Mouse (Mus musculus): Measurements from ENCODE around the gene Trnau1ap. TPM values are rescaled to one million over a fixed set of nuclear protein-coding genes. Genes with fewer than 3 reads are reported as not detected.
"Not testable (repeated sequence)": the region's sequence is repeated elsewhere in the genome, so short reads cannot be mapped to it uniquely, and the experiment has no call there.

Trnau1ap gene
- polyA plus RNA-seq, 1 experiment from 2014 or later: 71.8 TPM

DNA sequence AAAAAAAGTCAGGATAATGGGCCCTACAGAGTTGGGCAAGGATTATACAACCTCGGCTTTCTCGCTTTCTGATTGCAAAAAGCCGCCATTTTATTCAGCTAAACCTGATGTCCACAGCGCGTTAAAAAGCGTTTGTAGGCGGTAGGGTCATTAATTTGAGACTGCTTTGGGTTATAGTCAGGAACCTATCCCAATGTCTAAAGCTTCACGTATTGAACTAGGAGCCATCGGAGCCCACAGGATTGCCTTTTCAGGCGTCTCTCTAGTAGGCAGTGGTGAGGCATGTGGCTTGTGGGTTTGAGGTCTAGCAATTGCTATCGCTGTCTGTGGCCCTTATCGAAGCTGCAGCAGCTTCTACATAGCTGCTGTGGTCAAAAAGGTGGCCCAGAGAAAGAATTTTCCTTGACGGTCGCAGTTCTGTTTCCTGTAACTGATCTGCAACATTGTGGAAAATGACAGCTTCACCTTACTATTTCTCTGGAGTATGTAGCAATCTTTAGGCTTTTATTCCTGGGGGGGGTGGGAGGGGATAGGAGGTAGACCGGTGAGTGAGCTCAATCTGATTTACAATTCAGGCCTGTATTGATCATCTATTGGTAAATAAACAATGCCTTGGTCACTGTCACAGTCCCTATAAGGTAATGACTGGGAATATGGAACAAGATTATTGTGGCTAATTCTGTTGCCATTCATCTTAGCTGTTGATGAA lies 20.0 kb downstream of the Trnau1ap start:
- H3K9me3 ChIP-seq (ENCODE audit: low read depth, low read length): no peaks in the 10 kb centered on the region
- WGBS: under 1% methylated on average over 15 of the region's 15 CpGs
- H3K4me1 ChIP-seq (ENCODE audit: insufficient read depth): no peaks in the 10 kb centered on the region
- DNase-seq (peak; percentile 53), ATAC-seq (ENCODE audit: insufficient read depth) (no peak)
- peak overlapping the region; percentile 83 for H3K4me2 ChIP-seq
- H3K27me3 ChIP-seq (ENCODE audit: insufficient read depth, low read length): no peaks in the 10 kb centered on the region
- H3K9ac ChIP-seq: peak overlapping the region; percentile 92
- peaks cover 46% of the 10 kb centered on the region for H3K36me3 ChIP-seq (ENCODE audit: insufficient read depth)
- peak overlapping the region; percentile 93 for H3K27ac ChIP-seq (ENCODE audit: low read depth)
- TF ChIP-seq CTCF (IDR thresholded peaks at IDR 0.05; ENCODE audit: low read depth): no peak
- peak overlapping the region; percentile 73 for H3K4me3 ChIP-seq (ENCODE audit: low read depth, low read length)

DNA sequence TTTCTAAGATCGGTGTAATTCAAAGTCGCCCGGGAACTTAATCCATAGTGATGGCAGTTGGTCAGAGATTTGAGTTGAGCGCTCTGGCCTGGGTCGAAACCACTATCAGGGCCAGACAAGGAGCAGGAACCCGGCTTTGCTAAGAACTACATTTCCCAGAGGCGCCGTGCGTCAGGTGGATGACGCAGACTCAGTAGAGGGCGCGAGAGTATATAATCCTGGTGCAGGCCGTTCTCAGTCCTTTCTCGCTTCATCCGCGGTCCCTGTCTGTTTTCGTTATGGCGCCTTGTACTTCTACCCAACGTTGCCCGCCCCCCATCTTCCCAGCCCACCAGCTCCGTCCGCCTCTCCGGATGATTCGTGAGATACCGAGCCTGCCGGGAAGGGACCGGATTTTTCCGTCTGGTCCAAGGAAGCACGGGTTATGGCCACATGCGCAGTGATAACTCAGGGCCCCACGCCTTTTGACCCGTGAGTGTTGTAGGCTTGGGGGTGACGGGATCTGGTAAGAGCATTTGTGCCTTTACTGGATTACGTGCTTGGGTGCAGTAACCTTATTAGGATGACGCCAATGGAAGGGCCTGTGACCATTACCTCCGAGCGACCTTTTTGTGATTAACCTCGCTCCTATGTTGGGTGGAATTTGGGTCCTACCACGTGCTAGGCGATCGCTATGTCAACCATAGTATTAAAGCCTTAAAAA lies 20.8 kb downstream of the Trnau1ap start:
- Histone ChIP-seq H3K9me3 (ENCODE audit: low read depth, low read length) (no peaks in the 10 kb centered on the region), H3K4me2 (peak overlapping the region; percentile 83), H3K9ac (peak overlapping the region; percentile 92), H3K4me3 (ENCODE audit: low read depth, low read length) (peak overlapping the region; percentile 73), H3K4me1 (ENCODE audit: insufficient read depth) (no peaks in the 10 kb centered on the region), H3K27me3 (ENCODE audit: insufficient read depth, low read length) (no peaks in the 10 kb centered on the region), H3K27ac (ENCODE audit: low read depth) (peak overlapping the region; percentile 93), H3K36me3 (ENCODE audit: insufficient read depth) (peaks cover 41% of the 10 kb centered on the region)
- WGBS: under 1% methylated on average over 41 of the region's 41 CpGs
- peak; percentile 97 for DNase-seq
- TF ChIP-seq CTCF (IDR thresholded peaks at IDR 0.05; ENCODE audit: low read depth): no peak
- ATAC-seq (ENCODE audit: insufficient read depth): peak; percentile 93

DNA sequence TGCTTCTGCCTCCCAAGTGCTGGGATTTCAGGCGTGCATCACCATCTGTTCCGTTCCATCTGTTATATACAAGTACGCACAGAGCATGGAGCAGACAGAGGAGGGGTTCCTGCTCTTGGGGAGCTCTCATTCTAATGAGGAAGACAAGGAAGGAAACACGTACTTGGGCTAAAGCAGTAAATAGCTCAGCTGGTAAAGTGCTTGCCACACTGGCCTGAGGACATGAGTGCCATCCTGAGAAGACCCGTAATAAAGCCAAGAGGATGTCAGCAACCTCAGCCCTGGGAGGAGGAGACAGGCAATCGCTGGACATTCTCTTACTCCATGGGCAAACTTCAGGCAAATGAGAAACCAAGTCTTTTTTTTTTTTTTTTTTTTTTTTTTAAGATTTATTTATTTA lies 23.3 kb downstream of the Trnau1ap start:
- TF ChIP-seq CTCF (IDR thresholded peaks at IDR 0.05; ENCODE audit: low read depth): no peak
- 68% methylated on average over 6 of the region's 6 CpGs for WGBS
- no peak for DNase-seq

DNA sequence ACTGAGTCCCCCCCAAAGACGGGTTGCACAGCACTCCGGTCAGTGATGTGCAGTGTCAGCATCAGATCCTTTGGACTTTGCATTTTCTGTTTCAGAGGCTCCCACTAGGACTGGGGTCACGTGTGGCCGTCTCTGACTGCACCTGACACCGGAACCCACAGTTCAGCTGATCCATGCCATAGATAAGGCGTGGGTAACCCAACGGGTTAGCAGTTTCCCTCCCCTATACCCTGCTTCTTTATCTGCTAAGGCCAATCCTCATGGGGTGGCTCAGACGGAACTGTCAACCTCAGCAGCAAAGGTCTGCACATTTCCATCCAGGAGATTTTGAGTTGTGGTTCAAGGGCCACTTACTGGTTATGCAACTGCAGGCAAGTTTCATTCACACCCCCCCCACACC lies 24.1 kb downstream of the Trnau1ap start:
- ATAC-seq (ENCODE audit: insufficient read depth): no peak
- no peak for DNase-seq
- H3K4me3 ChIP-seq (ENCODE audit: low read depth, low read length): no peak overlapping the region
- no peaks in the 10 kb centered on the region for H3K9me3 ChIP-seq (ENCODE audit: low read depth, low read length)
- peaks cover 5% of the 10 kb centered on the region; the same call in 1 of the 2 replicates for H3K4me1 ChIP-seq (ENCODE audit: insufficient read depth)
- peaks cover 11% of the 10 kb centered on the region for H3K36me3 ChIP-seq (ENCODE audit: insufficient read depth)
- no peaks in the 10 kb centered on the region for H3K27me3 ChIP-seq (ENCODE audit: insufficient read depth, low read length)
- no peak for TF ChIP-seq CTCF (IDR thresholded peaks at IDR 0.05; ENCODE audit: low read depth)
- no peak overlapping the region for H3K9ac ChIP-seq
- no peak overlapping the region for H3K4me2 ChIP-seq
- H3K27ac ChIP-seq (ENCODE audit: low read depth): no peak overlapping the region
- WGBS: 69% methylated on average over 8 of the region's 8 CpGs

More for the DNA sequence above, 23.3 kb downstream of the Trnau1ap start:
- Histone ChIP-seq H3K36me3 (ENCODE audit: insufficient read depth) (peaks cover 18% of the 10 kb centered on the region), H3K9me3 (ENCODE audit: low read depth, low read length) (no peaks in the 10 kb centered on the region), H3K27ac (ENCODE audit: low read depth) (no peak overlapping the region), H3K9ac (no peak overlapping the region), H3K4me2 (no peak overlapping the region), H3K4me3 (ENCODE audit: low read depth, low read length) (no peak overlapping the region), H3K4me1 (ENCODE audit: insufficient read depth) (peaks cover 5% of the 10 kb centered on the region; the same call in 1 of the 2 replicates), H3K27me3 (ENCODE audit: insufficient read depth, low read length) (no peaks in the 10 kb centered on the region)
- ATAC-seq (ENCODE audit: insufficient read depth): no peak

DNA sequence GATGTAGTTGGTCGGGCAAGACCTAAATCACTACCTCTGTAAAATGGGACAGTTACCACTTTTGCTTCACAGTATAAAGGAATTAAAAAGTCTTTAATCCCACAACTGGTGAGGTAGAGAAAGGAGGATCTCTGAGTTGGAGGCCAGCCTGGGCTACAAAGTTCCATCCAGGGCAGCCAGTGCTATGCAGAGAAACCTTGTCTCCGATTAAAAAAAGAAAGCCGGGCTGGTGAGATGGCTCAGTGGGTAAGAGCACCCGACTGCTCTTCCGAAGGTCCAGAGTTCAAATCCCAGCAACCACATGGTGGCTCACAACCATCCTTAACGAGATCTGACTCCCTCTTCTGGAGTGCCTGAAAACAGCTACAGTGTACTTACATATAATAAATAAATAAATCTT lies 25.9 kb downstream of the Trnau1ap start:
- peak overlapping the region; percentile 76 for H3K4me2 ChIP-seq
- H3K9ac ChIP-seq: peak overlapping the region; percentile 56
- not testable (repeated sequence) for H3K27me3 ChIP-seq (ENCODE audit: insufficient read depth, low read length); H3K27ac ChIP-seq (ENCODE audit: low read depth); H3K36me3 ChIP-seq (ENCODE audit: insufficient read depth); H3K4me1 ChIP-seq (ENCODE audit: insufficient read depth); H3K9me3 ChIP-seq (ENCODE audit: low read depth, low read length); DNase-seq; ATAC-seq (ENCODE audit: insufficient read depth)
- 43% methylated on average over 6 of the region's 6 CpGs for WGBS
- peak overlapping the region; percentile 45 for H3K4me3 ChIP-seq (ENCODE audit: low read depth, low read length)

DNA sequence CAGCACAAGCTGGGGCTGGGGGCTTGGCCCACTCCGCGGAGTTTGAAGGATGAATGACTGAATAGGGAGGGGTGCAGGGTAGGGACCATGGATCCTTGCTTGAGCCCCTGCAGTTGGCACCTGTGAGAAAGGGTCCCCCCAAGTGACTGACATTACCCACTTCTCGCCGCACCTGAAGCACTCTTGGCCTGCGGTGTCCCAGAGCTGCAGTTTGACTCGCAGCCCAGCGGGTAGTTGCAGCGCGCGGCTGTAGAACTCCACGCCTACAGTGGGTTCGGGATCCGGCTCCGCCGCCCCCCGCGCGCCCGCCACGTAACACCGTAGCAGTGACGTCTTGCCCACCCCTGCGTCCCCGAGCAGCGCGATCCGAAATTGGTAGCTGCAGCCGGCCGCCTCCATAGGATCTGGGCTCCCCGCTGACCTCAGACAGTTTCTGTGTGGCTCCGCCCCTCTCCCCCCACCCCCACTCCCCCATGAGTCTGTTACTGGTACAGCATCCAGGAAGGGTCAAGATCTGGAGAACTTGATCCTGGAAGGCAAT lies 26.3 kb downstream of the Trnau1ap start, which contains the start of gene Rab42:
Gene Rab42 (minus strand): TSS at position 447 of the 541 bp plus-strand sequence.
- Histone ChIP-seq H3K9me3 (ENCODE audit: low read depth, low read length) (no peaks in the 10 kb centered on the region), H3K27me3 (ENCODE audit: insufficient read depth, low read length) (no peaks in the 10 kb centered on the region), H3K4me2 (peak within 1 kb of the TSS; percentile 76), H3K4me1 (ENCODE audit: insufficient read depth) (peaks cover 5% of the 10 kb centered on the region; the same call in 1 of the 2 replicates), H3K27ac (ENCODE audit: low read depth) (peak within 1 kb of the TSS; percentile 60; the same call in 1 of the 2 replicates), H3K9ac (peak within 1 kb of the TSS; percentile 56), H3K36me3 (ENCODE audit: insufficient read depth) (no peaks in the 10 kb centered on the region), H3K4me3 (ENCODE audit: low read depth, low read length) (peak within 1 kb of the TSS; percentile 45)
- peak; percentile 79 for DNase-seq
- peak; percentile 36 for TF ChIP-seq CTCF (IDR thresholded peaks at IDR 0.05; ENCODE audit: low read depth)
- ATAC-seq (ENCODE audit: insufficient read depth): peak; percentile 82
- WGBS: 1% methylated on average over 31 of the region's 31 CpGs
